Mouse (Mus musculus) adrenal gland, postnatal 14 days (tissue): ENCODE measurements around the gene Banp. TPM values are rescaled to one million over a fixed set of nuclear protein-coding genes. Genes with fewer than 3 reads are reported as not detected.

Source experiments
- DNase-seq: peaks from one replicate; pipeline ENCODE4 v3.0.0; 2021; ENCODE audit warnings: mixed read lengths
- long read RNA-seq, 2 experiments: library from polyadenylated mRNA; stranded (forward); transcript quantifications; one replicate each; pipeline ENCODE4 v2.0.0; 2021
- total RNA-seq: library from RNA; stranded (reverse); gene quantifications from 2 replicates; pipeline ENCODE4 v1.2.3, GENCODE M21; 2021

Gene Banp
- 30.4 and 31.2 TPM in 2 replicates for total RNA-seq
- long read RNA-seq, experiment 1, full-length matches to known transcripts = 12 of 25 reads
- long read RNA-seq, experiment 1, partial matches to known transcripts = 0 of 25 reads
- long read RNA-seq, experiment 1, other reads (novel, unspliced or antisense) = 13 of 25 reads
- long read RNA-seq, experiment 2, full-length matches to known transcripts = 4 of 16 reads
- long read RNA-seq, experiment 2, partial matches to known transcripts = 5 of 16 reads
- long read RNA-seq, experiment 2, other reads (novel, unspliced or antisense) = 7 of 16 reads

DNA sequence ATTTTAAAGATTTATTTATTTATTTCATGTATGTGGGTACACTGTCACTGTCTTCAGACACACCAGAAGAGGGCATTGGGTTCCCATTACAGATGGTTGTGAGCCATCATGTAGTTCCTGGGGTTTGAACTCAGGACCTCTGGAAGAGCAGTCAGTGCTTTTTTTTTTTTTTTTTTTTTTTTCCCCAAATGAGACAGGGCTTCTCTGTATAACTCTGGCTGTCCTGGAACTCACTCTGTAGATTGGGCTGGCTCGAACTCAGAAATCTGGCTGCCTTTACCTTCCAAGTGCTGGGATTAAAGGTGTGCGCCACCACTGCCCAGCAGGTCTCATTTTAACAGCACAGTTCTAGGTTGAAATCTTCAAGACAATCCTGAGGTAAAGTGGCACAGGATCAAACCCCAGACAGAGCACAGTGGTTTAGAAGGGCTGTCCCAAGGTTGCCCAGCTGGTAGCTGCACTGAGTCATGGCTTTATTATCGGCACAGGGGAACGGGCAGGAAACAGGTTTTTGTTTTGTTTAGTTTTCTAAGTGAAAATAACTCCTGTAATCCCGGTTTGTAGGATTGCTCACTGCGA is at the start of gene Banp:
Gene Banp, plus strand, starts transcription at position 529 of the 579 bp plus-strand sequence.
- DNase-seq = no peak

DNA sequence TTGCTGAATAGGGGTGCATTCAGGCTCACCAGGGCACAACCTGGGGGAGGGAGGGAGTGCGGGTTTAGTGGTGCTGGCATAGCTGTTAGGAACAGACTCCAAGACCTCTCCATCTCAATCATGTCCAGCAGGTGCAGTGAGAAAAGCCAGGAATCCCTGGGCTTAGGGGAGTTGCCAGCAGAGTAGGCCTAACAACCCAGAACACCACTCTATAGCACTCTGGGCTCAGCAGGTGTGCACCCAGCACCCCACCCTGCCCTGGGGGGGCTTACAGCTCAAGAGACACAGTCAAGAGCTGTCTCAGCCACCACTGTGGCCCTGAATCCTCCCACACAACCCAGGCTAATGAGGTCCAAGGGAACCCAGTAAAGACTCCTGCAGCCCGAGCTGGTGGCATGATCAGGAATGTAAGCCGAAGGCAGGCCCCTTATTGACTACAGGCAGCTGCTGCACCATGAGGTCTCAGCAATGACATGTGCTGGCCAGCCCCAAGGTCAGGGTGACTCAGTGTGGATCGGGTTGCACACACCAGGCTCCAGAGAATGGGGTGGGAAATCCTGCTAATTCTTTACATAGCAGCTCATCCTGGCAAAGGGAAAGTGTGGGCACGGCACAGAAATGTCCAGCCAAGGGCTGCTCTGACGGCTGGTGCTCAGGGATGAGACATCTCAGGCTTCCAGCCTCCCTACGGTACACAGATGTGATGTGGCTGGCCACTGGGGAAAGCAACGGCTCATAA is 47.9 kb upstream of the Banp start:
- DNase-seq = peak; percentile 87

DNA sequence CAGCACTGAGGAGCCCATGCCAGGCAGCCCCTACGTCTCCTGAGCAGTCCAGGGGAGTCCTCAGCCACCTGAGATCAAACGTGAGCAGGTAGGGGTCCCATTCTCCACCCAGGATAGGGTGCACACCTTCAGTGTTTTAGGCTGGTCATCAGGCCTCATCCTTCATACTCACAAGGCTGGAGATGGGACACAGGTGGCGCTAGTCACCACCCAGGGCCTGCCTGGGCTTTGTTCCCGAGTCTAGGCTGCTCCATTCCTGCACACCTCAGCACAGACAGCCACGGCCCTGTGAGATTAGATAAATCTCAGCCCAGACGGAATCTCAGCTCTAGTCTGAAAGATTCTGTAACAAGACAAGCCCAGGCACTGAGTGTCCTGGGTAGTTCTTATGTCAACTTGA is 45.6 kb upstream of the Banp start:
- DNase-seq = no peak

DNA sequence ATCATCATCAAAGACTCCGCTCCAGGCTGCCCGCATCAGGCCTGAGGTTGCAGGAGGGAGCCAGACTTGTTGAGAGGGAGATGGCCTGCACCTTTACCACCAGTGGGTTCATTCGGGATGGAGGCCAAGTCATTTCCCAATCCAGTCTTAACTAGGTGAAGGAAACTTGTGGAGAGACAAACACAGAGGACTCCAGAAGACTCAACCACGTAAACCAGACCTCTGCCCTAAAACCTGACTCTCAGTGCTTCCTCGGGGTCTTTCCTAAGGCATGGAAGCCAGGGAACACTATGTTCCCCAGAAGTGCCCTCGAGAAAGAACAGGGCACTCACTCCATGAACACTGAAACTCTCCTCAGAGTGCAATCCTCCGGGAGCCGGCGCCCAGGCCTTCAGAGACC is 44.6 kb upstream of the Banp start:
- no peak for DNase-seq

DNA sequence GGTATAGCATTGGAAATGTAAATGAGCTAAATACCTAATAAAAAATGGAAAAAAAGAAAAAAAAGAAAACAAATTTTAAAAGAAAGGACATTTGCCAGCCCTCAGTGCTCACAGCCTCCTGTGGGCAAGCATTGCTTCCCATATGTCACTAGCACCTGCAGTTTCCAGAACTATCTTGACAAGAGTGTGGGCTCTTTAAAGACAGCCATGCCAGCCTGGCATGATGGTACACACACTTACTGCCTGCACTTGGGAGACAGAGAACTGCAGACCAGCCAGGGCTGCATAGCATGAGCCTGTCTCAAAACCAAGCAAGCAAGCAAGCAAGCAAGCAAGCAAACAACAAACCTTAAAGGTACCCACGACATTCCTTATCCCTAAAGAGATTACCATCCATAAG is 44.1 kb upstream of the Banp start:
- no peak for DNase-seq

DNA sequence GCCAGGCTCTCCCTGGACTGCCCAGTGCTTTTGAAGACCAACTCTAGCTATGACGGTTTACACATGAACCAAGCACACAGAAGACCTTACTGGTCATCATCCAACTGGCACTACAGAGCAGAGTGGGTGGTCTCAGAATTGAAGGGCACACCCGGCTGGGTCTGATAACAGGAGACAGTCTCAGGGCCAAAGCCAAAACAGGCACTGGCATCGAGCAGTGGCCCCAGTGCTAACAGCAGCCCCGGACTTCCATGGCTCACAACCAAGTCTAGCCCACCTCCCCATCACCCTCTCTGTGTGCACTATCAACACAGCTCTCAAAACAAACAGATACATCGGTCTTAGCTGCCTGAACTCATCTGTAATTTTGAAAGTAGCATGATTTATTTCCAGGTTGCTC is 43.7 kb upstream of the Banp start:
- DNase-seq = no peak

DNA sequence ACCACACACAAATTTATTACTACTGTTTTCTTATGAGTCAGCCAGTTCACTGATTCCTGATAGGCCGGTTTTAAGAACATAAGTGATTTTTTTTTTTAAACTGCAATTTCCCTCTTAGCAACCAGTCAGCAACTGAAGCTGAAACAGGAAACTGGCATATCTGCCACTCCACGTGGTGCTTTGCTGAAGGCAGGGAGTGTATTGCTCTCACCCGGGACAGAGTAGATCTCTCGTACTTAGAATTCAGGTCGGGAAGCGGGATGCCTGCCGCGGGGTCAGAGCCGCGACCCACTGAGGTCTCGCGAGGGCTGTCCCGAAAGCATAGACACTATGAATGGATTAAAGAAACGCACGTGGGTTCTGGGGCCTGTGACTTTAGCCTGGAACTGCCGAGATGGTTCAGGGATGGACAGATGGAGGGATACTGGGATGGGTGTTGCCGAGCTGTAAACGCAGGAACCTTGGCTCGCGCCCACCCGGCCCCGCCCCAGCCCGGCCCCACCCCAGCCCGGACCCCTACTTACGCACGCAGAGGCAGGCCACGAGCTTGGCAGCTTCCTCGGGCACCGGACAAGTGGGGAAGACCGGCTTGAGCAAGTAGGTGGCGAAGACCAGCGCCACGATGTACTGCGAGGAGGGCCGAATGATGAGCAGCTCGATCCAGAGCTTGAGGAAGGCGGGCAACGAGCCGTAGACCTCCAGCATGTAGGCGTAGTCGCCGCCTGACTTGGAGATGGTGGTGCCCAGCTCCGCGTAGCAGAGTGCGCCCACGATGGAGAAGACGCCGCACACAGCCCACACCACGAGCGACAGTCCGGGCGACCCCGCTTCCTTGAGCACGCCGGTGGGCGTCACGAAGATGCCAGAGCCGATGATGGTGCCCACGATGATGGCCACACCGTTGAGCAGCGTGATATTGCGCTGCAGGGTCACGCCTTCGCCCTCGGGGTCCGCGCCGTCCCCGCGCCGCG is 42.7 kb upstream of the Banp start:
- DNase-seq = peak; percentile 73

DNA sequence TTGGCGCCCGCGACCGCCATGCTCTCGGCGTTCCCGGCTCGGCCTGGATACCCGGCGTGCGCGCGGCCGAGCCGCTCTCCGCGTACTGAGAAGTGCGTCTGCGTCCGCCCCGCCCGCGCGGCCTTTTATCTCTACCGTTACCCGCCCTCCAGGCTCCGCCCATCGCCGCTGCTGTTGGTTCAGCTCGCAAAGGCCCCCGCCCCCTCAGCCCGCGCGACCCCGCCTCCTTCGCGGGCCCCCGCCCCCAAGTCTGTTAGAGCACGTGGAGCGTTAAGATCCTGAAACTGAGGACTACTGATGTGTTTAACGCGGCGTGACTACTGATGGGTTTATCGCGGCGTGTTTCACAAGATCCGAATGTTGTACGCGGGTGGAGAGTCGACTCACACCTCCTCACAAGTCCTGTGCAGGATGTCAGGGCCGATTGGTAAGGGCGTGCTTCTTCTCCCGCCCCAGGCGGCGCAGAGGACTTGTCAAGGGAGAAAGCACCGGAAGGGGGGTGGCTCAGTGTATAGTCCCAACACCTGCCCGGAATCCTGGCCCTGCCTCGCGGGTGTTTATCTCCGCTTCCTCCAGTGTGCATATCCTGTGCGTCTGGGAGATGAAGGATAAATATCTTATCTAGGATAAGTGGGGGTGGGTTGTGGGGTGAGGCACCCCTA is 41.8 kb upstream of the Banp start, which contains the start of gene Slc7a5:
Gene Slc7a5, minus strand, starts transcription at position 108 of the 662 bp plus-strand sequence.
- peak; percentile 99 for DNase-seq

DNA sequence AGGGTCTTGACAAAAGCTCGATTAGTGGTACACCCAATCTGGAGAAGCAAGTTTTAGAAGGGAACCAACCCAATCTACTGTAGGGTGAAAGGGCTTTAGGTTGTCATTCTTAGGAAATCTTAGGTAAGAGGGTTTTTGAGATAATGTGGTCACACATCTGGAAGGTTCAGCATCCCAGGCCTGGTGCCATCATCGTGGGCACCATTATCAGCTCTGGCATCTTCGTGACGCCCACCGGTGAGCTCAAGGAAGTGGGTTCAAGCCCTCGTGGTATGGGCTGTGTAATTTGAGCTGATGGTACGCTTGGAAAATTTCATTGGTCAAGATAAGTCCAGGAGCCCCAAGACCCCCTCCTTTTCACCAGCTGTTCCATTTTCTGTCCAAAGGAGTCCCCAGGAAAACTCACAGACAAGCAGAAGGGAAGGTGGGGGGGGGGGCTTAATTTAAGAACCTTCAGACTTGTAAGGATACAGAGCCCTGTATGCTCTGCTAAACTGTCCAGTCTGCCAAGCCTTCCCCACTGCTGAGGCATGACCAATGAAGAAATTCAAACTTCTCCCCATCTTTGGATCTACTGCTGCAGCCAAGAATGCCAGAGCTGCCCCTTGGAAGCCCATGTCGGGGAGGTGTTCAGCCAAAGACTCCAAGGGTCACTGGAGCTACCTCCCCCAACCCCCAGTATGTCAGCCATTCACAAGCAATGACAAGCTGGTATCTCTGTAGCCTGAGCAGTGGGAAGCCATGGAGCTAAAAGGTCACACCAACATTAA is 41.0 kb upstream of the Banp start:
- no peak for DNase-seq

DNA sequence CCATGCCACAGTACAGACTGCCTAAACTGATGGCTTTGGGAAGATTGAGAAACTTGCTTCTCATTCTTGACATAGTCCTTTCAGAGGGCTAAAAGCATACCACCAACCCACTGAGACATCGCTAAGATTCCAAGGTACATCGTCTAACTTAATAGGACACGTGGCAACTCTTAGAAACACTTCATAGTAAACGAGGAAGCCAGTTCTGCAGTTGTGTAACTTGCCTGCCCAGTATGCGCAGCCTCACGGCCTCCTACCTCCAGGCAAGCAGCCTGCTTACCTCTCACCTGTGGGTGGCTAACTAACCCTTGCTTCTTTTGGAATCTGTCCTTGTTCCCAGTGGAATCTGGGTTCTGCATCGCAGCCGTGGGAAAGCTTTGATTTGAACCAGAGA is 40.4 kb upstream of the Banp start:
- DNase-seq = no peak

DNA sequence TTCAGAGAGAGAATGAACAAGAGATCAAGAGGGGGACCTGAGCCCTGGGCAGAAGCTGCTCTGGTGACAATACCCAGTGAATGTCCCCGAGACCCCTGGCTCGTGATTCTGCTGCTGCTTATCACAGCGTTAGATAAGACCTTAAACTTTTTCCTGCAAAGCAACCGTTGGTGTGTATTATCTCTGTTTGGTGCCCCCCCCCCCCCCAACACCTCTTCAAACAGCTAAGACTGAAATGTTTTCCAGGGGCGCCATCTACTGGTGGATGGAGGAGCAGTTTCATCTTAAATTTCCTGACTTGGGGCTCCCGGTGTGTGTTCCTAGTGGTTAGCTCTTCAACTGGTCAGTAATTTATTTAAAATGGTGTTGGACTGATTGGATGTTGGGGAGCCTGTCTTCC is 39.9 kb upstream of the Banp start:
- peak; percentile 87 for DNase-seq

DNA sequence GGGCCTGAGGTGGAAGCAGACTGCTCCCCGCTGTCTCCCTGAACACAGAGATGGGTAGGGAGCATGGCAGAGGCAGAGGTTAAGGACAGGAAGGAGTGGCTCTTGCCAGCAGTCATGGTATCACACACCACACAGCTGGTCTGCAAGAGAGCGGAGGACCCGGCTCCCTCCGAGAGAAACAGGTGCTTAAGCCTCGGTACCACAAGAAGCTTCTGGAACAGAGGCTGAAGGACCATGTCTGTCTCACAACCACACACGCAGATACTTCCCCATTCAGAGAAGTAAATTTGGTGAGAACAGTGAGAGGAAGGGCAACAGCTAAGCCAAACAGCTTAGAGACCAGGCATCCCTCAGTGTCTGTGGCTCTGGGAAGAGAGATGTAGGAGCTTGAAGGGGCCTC is 38.1 kb upstream of the Banp start:
- DNase-seq = no peak

DNA sequence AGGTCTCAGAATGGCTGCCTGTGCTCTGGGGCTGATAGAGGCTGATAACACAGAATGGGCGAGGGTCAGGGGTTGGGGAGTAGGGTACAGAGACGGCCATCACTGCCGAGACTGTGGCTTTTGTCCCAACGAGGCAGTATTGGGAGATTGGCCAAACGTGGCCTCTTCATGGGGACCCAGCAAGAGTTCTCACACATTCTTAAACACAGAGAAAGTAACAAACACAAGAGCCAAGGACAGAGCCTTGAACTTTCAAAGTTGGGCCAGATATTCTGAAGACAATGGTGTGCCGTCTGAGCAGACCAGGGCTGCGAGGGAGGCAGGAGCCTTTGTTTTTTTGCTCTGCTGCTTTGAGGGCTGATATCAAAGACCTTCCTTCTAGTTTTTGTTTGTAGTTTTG is 37.6 kb upstream of the Banp start:
- DNase-seq = peak; percentile 42

DNA sequence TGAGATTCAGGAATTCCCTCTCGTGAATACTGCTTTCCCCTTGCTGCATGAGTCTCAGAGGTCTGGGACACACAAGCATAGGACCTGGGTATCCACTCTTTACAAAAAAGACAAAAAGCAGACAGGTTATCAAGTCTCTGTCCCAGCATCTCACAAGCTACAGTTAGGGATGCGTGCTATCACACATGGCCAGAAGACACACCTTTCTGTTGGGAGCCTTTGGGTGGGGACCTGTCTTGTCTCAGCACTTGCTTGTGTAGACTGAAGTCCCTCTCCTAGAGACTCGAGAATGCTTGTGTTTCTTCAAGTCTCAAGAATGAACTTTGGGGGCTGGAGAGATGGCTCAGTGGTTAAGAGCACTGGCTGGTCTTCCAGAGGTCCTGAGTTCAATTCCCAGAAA is 36.7 kb upstream of the Banp start:
- no peak for DNase-seq

DNA sequence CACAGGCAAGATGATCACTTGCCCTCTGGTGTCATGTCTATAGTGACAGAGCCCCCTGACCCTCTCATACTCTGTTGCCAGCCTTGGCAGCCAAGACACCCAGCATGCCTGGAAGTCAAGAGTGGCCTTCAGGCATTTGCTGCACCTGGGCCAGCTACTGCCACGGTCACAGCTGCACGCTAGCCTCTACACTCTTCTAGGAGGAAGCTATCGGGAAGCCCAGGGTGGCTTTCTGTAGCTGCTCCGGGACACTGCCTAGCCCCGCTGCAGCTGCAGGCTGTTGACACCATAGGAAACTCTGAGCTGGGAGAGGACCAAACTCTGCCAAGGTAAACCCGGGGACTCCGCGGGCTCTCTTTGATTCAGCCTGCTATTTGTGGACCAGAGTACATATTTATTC is 36.2 kb upstream of the Banp start:
- no peak for DNase-seq

DNA sequence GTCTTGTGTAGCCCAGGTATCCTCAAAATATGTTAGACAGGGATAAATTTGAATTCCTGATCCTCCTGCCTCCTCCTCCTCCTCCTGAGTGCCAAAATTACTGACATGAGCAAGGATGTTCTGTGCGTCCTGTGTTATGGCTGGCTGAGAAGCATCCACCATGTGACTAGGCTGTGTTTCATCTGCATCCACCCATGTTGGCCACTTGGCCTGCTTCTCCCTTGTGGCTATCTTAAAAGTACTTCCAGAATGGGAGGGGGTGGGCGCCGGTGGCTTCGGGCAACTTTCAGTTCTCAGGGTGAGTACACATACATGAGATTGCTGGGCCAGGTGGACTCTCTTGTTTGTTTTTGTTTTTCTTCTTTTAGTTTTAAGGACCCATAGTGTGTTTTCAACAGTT is 30.4 kb upstream of the Banp start:
- no peak for DNase-seq

DNA sequence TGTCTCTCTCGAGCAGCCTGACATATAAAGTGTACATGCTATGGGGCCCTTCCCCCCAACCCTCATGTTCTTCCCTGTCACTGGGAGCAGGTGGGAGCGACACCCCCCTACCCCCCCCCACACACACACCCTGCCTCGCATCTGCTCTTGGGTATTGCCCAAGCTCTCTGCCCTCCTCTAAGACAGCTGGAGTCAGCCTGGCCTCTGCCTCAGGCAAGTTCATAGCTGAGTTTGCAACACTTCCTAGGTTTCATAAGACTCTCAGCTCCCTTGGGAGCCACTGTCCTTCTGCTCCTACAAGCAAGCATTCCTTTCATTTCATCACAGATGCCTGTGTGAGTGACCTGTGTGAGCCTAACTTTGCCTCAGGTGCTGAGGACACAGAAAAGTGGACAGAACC is 29.8 kb upstream of the Banp start:
- DNase-seq = peak; percentile 67

DNA sequence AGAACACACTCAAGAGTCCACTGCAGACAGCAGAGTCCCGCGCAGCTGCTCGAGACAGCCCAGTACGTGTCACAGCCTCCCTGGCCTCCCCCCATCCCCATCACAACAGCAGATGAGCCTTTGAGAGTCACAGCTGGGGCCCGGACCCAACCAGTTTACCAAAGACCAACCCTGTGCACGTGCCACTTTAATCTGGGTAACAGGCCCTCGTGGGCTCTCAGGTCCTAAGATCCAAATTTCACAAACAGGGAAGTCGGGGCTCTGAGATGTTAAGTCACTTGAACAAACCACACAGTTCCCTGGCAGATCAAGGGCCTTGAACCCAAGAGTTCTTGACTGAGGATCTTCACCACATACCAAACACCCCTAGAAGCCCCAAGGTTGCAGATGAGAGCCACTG is 28.0 kb upstream of the Banp start:
- no peak for DNase-seq

DNA sequence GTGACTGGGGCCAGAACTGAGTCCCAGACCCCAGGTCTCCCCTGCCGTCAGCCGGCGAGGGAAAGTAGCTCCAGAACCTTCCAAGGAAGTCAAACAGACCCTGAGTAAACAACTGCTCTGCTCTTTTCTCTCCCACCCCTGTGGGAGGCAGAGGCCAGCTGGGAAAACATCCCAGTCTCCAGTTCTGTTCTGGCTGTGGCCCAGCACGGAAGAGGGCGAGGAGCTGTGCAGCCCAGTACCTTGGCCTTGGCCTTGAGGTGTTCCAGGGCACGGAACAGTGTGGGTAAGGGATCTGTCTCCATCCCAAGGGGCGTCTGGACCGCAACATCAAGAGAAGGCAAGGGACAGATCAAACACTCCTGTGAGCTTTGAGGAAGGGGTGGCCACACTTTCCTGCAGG is 27.4 kb upstream of the Banp start:
- peak; percentile 63 for DNase-seq

DNA sequence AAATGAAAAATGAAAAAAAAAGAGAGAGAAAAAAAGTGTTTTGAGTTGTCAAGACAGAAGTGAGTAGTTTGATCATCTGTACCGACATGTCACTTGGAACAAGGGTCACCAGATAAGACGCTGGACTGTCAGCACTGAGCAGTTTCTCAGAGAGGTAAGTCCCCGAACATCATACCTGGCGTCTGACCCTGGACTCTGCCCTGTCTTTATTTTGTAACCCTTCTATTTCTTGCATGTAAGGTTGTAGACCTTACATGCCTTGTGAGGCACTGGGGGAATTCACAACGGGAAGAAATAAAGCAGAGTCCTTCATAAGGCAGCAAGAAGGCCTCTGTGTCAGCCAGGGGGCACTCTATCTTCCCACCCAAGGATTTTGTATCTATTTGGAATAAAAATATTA is 24.9 kb upstream of the Banp start:
- no peak for DNase-seq

DNA sequence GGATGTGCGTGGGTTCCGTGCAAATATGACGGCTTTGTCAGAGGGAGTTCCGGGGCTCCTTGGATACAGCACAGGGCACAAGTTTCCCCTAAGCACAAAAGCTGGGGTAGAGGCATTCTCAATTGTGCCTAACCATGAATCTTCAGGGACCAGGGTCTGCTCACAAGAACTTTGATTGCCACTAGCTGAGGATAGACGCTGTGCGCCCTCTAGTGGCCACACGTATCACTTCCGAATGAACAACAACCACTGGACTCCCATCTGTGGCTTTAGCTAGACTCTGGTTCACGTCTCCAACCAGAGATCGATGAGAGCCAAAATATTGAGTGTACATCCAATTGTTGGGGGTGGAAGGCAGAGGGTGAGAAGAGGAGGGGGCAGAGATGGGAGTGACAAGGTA is 23.9 kb upstream of the Banp start:
- DNase-seq = peak; percentile 85
